Mouse (Mus musculus): Measurements from ENCODE around the gene C1ql1.

Gene C1ql1

DNA sequence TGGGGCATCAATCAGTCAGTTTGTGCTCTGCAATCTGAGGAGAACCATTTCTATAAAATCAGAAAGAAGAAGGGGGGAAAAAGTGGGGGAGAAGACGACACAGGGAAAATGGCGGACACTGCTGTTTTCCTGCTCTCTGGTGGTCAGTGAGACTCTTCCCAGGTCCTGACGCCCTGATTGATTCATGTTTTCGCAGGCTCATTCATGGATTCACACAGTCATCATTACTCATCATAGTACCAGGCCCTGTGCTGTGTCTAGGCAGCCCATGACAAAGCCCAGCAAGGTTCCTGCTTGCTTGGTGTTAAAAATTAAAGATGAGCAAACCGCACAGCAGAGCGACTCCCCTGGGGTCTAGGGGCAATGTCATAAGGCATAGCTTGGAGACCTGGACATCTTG, 11.9 kb upstream of the C1ql1 start:
- no peak for DNase-seq (ENCODE audit: low spot score)

DNA sequence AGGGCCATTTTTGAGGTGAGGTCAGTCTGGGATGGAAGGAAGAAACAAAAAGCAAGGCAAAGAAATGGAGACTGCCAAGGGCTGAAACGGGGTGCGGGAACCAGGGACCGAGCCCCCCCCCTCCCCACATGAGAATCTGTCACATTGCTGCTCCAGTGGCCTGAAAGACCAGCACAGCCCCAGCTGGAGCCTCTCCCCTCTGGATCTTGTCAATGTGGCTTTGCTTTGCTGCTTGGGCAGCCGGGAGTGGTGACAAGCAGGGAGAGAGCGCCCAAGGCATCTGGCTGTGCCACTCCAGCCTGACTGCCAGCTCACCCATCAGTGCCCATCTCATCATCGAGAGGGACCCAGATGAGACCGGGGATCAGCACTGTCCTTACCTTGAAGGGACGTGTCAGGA, 11.2 kb upstream of the C1ql1 start:
- no peak for DNase-seq (ENCODE audit: low spot score)

GRCm38 (mm10) chr11:102956962-102957614, 10.6 kb upstream of the C1ql1 start:
- no peak for DNase-seq (ENCODE audit: low spot score)

DNA sequence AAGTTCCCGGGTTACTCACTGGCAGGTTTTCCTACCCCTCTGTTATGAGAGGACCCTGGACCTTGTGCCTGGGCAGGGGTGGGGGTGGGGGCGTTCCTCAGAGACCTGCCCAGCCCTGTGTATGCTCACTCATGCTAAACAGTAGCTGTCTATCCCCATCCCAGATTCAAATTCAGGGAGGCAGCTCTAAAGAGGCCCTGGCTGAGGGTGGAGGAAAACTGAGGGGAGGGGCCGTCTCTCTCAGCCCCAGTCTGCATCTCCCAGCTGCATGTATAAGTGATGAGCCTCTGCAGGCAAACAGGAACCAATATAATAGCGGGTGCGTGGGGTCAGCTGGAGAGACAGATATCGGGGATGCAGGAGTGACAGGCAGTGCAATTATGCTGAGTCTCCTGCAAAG, 6.4 kb upstream of the C1ql1 start:
- no peak for DNase-seq (ENCODE audit: low spot score)

- DNase-seq (ENCODE audit: low spot score), result no peak
Observed at GRCm38 (mm10) chr11:102948043-102948961, 1.8 kb upstream of the C1ql1 start.

DNA sequence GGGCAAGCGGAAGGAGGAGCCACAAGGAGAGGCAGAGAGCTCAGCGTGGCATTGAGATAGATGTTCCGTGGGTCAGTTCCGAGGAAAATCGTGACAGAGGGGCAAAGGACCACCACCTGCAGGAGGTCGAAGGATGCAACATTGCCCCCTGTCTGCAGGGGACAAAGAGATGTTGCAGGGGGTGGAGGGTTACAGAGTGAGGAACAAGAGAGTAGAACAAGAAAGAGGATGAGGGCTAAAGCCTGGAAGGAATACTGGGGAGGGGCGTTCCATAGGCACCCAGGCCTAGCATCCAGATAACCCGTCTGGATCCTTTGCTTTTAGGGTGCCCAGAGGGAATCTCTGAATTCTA, 480 bp upstream of the C1ql1 start:
- DNase-seq (ENCODE audit: low spot score), result no peak

DNA sequence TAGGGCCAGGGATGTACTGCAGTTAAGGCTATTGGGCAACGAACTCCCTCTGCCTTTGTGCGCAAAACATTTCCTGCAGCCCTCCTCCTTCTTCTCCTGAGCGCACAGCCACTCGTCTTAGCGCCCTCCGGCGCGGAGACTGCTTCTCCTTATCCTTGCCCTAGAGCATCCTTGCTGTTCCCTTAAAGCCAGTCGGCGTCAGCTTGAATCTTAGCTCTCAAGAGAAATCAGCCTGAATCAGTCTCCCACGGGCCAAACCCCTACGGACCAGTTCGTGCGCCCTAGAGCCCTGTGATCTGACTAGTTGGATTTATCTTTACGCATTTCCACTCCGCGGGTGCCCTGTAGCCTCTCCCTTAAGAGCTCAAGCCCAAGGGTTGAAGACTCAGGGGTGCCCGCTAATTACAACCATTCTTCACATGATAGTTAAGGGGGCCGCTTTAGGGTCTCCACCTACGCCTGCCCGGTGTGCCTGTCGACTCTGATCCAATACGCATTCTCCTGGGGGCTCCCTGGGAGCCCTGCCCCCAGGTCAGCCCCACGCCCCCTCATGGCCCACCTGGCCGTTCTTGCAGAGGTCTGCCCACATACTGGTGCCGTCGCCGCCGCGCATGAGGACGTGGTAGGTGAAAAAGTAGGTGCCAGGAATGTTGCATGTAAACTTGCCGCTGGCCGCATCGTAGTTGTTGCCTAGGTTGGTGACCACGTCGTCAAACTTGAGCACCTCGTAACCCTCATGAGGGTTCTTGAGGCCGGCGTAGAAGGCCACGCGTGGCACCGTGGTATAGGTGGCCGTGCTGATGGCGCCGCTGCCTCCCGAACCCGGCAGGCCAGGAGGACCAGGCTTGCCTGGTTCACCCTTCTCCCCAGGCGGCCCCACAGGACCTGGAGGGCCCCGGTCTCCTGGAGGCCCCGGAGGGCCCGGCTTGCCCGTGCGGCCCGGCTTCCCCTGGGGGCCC, 903 bp downstream of the C1ql1 start:
- no peak for DNase-seq (ENCODE audit: low spot score)

DNA sequence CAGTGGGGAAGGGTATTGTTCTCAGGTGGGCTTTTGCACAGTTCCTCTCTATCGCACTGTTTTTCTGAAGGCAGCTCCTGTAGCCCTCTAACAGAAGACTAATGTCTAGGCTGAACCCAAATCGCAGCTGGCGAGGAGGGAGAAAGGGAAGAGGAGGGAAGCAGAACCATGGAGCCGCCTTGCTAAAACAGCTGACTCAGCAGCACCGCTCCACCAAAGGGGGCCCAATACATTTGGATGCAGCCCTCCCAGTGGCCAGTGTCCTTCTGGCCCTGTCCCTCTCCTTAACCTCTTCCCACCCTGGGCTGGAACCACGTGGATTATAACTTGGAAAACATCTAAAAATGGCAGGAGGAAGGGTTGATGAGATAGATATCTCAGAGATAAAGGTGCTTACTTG, 5.3 kb downstream of the C1ql1 start:
- no peak for DNase-seq (ENCODE audit: low spot score)

DNA sequence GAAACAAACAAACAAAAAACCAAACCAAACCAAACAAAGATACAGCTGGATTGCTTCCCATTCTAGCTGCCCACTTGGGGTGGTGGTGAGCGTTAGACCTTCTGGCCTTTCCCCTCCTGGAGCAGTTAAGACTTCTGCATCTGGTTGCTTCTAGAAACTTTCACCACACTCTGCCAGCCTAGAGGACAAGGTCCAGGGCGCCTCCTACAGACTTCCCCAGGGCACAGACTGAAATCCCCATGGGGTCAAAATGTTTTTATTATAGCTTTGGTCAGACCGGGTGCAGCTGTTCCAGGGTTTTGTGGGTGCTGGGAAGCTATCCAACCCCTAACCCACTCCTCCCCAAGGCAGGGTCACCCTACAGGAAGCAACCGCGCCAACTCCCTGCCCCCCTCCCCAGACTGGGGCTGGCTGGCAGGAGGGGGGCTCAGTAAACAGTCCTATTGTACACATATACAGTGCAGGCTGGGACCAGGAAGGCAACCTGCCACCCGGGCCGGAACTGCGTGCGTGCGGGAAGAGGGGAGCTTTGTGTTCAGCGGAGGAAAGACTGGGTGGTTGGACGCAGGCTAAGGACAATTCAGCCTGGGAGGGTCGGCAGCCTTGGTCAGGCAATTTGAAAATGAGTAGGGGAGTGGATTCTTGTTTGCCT, 7.3 kb downstream of the C1ql1 start:
- no peak for DNase-seq (ENCODE audit: low spot score)

- DNase-seq (ENCODE audit: low spot score), result no peak
Observed at GRCm38 (mm10) chr11:102937529-102938182, 8.8 kb downstream of the C1ql1 start.

GRCm38 (mm10) chr11:102936272-102936671, 10.2 kb downstream of the C1ql1 start:
- DNase-seq (ENCODE audit: low spot score), result no peak

DNA sequence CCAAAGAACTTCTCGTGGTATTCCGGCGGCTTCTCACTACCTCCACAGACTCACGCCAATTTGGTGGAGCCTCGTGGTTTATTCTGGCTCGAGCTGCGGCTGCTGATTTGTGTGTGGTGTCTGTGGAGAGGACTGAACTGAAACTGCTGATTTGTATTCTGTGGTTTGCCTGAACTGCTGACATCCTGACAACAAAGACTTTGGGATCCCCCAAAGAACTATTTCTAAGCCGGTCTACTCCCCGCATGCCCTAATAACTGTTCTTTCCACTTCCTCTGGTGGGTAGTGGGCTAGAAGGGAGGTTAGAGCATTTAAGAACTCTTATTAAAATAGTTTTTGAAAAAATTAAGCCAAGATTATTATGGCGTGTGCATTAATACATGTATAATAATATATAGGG, 15.8 kb downstream of the C1ql1 start:
- no peak for DNase-seq (ENCODE audit: low spot score)

DNA sequence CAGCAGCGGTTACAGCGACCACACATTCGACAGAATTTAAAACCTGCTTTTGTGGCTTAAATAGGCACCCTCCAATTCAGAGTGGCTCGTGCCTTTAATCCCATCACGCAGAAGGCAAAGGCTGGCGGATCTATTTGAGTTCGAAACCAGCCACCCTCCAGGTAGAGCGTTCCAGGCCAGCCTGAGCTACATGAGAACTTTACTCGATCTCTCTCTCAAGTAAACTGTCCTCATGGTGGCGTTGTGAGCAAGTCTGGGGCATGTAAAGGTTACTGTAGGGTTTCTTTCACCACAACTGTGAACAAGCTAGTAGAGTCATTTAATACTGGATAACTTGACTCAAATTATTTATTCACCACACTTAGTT, 21.2 kb downstream of the C1ql1 start:
- DNase-seq (ENCODE audit: low spot score), result no peak

- DNase-seq (ENCODE audit: low spot score), result peak; percentile 95
Observed at GRCm38 (mm10) chr11:102924557-102925350, 21.7 kb downstream of the C1ql1 start, which contains the start of gene Kif18b. Kif18b (minus strand) TSS chr11:102925124.

- no peak for DNase-seq (ENCODE audit: low spot score)
Observed at GRCm38 (mm10) chr11:102921491-102921890, 25.0 kb downstream of the C1ql1 start.

DNA sequence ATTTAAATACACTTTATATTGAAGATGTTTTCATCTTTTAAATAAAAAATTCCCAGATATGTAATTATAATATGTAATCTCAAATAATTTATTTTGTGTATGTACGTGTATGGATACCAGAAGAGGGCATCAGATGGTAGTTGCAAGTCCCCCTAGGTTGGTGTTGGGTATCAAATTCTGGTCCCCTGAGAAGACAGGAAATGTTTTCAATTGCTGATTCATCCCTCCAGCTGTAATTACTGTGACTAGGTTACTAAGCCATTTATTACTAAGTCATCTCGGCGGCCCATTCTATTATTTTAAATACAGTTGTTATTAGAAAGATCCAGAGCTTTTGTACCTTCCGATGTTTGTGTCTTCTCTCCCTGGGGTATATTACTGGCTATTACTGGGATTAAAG, 28.4 kb downstream of the C1ql1 start:
- DNase-seq (ENCODE audit: low spot score), result no peak

DNA sequence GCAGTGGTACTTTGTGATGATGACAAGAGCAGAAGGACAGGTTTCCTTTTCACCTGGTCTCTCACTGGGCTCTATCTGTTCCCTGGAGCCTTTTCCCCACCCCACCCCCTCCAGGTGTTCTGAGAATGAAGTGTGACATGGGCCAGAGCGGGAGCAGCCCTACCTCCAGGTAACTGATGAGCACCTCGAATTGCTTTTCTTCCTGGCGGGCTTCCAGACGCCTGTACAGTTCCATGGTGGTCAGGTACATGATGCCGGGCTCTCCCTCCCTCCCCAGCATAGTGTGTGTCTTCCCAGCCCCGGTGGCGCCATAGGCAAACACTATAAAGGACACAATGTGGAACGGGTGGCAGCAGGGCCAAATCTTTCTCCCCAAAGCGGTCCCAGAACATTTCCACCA, 31.1 kb downstream of the C1ql1 start:
- no peak for DNase-seq (ENCODE audit: low spot score)

DNA sequence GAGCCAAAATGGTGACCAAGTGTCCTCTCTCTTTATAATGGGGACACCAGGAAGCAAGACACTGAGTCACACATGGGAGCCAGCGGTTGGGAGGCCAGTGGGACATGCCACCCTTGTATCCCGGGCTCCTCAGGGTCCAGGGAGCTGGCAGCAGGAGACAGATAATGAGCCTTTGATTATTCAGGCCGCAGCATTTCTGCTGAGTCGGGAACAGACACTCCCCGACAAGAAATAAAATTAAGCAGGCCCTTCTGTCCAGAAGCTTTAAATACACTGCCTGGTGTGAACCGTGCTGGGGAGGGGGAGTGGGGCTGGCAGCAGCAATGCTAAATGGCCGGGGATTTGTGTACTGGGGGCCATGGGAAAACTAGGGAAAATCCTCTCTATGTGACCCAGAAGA, 35.1 kb downstream of the C1ql1 start:
- no peak for DNase-seq (ENCODE audit: low spot score)

DNA sequence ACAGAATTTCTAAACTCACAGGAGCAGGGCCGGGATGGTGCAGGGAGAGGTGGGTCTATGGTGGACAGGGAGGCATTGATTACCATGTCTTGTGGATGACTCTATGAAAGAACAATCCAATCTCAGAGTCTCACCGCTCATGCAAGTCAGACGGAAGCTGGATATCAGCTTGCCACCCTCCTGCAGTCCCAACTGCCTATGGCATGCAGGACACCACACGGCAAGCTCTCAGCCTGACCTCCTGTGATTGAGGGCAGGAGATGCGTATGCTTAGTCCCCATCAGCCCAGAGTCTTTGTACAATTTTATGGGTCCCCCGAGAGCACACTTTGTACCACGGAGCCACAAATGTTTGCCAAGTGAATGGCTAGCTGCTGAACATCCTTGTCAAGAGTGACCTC, 42.8 kb downstream of the C1ql1 start:
- no peak for DNase-seq (ENCODE audit: low spot score)

DNA sequence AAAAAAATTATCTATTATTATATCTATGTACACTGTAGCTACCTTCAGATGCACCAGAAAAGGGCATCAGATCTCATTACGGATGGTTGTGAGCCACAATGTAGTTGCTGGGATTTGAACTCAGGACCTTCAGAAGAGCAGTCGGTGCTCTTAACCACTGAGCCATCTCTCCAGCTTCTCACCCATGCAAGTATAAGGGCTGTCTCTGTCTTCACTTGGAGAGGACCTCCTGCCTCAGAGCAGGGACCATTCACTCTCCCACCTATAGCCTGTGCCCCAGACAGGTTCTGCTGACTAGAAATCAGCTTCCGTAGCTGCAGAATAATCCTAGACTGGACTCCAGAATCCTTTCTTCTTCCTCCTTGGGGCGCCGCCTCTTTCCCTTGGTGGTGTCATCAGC, 44.4 kb downstream of the C1ql1 start:
- DNase-seq (ENCODE audit: low spot score), result no peak

DNA sequence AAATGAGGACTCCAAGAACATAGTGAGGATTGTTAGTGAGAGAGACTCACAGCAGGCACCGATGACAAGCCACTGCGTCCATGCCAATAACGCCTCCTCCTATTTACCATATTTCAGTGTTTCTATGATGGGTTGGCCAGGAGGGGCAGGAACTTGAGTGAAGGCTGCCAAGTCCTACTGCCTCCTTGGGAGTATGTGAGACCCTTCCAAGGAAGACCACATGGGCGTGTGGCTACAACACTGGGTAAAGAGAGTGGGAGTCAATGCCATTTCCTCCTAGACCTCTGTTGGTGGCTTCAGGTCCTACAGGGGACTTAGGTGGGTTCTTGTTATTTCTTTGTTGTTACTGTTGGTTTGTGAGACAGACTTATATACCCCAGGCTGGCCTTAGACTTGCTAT, 45.3 kb downstream of the C1ql1 start:
- no peak for DNase-seq (ENCODE audit: low spot score)
